Mouse (Mus musculus) spleen, postnatal 14 days (tissue): ENCODE results near the gene Hax1.

ENCODE experiments used
- DNase-seq, 2 experiments: peaks; one replicate each; pipeline ENCODE4 v3.0.0; 2021 to 2022; ENCODE audit warnings: low spot score in 2 of 2

Gene Hax1

GRCm38 (mm10) chr3:89962059-89962750 is 36.4 kb downstream of the Hax1 start:
- DNase-seq: no peak

GRCm38 (mm10) chr3:89961436-89961835 is 37.1 kb downstream of the Hax1 start:
- no peak for DNase-seq

- peak; percentile 67 to 68 for DNase-seq
These were observed 38.1 kb downstream of the Hax1 start for GRCm38 (mm10) chr3:89960469-89960868.

GRCm38 (mm10) chr3:89959435-89959834 is 39.1 kb downstream of the Hax1 start:
- no peak for DNase-seq

GRCm38 (mm10) chr3:89957880-89958279 is 40.7 kb downstream of the Hax1 start:
- no peak for DNase-seq

GRCm38 (mm10) chr3:89956177-89956971 is 42.2 kb downstream of the Hax1 start:
- DNase-seq: no peak

GRCm38 (mm10) chr3:89953420-89953819 is 45.2 kb downstream of the Hax1 start:
- DNase-seq: peak; percentile 45 to 71

GRCm38 (mm10) chr3:89948655-89949054 is 49.9 kb downstream of the Hax1 start:
- no peak for DNase-seq

- no peak for DNase-seq
These were observed 50.6 kb downstream of the Hax1 start for GRCm38 (mm10) chr3:89948021-89948420.
